Mouse (Mus musculus) stomach, postnatal 0 days (tissue): Measurements from ENCODE around the gene Ttc4. TPM values are rescaled to one million over a fixed set of nuclear protein-coding genes. Genes with fewer than 3 reads are reported as not detected.

Experiments used
- ATAC-seq: fragments of 200-750 bp; cut with Nextera tagmentation; 2 replicates; pipeline ENCODE4 v1.8.0; 2017; ENCODE audit not compliant: low FRiP score, low TSS enrichment
- DNase-seq: peaks from one replicate; pipeline ENCODE4 v3.0.0-alpha.2; 2016; ENCODE audit warnings: low spot score
- H3K27ac ChIP-seq: fragments of 300-500 bp; sonication (generic); replicated peaks from 2 replicates; pipeline ENCODE4 v1.5.1; 2014; ENCODE audit warnings: mild to moderate bottlenecking, control low read depth
- H3K27me3 ChIP-seq: fragments of 300-500 bp; sonication (generic); 2 replicates; pipeline ENCODE4 v1.6.1; 2014; ENCODE audit warnings: low read length; ENCODE audit not compliant: control insufficient read depth, insufficient read depth
- H3K36me3 ChIP-seq: fragments of 300-500 bp; sonication (generic); 2 replicates; pipeline ENCODE4 v1.6.1; 2014; ENCODE audit warnings: low read length, mixed read lengths; ENCODE audit not compliant: control insufficient read depth, insufficient read depth
- H3K4me1 ChIP-seq: fragments of 300-500 bp; sonication (generic); replicated peaks from 2 replicates; pipeline ENCODE4 v1.6.1; 2014; ENCODE audit warnings: antibody characterized with exemption; ENCODE audit not compliant: control insufficient read depth, insufficient read depth
- H3K4me2 ChIP-seq: fragments of 300-500 bp; sonication (generic); replicated peaks from 2 replicates; pipeline ENCODE4 v1.6.1; 2014; ENCODE audit warnings: low read depth, mild to moderate bottlenecking, control low read depth, moderate library complexity
- H3K4me3 ChIP-seq: fragments of 300-500 bp; sonication (generic); 2 replicates; pipeline ENCODE4 v1.5.1; 2014; ENCODE audit warnings: low read depth, low read length, control low read depth
- H3K9ac ChIP-seq: fragments of 300-500 bp; sonication (generic); 2 replicates; pipeline ENCODE4 v1.6.1; 2014; ENCODE audit warnings: mild to moderate bottlenecking, low read length, control low read depth, mixed read lengths
- H3K9me3 ChIP-seq: fragments of 300-500 bp; sonication (generic); 2 replicates; pipeline ENCODE4 v1.6.1; 2016; ENCODE audit warnings: low read length; ENCODE audit not compliant: control insufficient read depth
- CTCF ChIP-seq: IDR thresholded peaks from 2 replicates; pipeline ENCODE4 v1.5.1; 2016; ENCODE audit warnings: antibody characterized with exemption, low read depth, mild to moderate bottlenecking, moderate library complexity
- EP300 ChIP-seq: optimal IDR thresholded peaks from 2 replicates; pipeline ENCODE3; 2016; ENCODE audit warnings: antibody characterized with exemption
- WGBS: fragments of 180-500 bp; shearing (Covaris S2); extraction: QIAGEN DNeasy Blood & Tissue Kit; methylation state at CpG from one replicate; pipeline ENCODE4 v1.1.7; 2014; 5-methylcytosine and 5-hydroxymethylcytosine counted together
- polyA plus RNA-seq: library from polyadenylated mRNA; unstranded; fragments of >200 nt; fragmentation: Nextera tagmentation; extraction: Ambion mirVana; gene quantifications from 2 replicates; pipeline ENCODE4 v1.2.1, GENCODE M21; 2015

Gene Ttc4
- polyA plus RNA-seq, 1 experiment from 2014 or later: 25.5 TPM

- no peaks in the 10 kb centered on the region for H3K9me3 ChIP-seq
- no peak overlapping the region for H3K4me2 ChIP-seq
- DNase-seq: no peak
- WGBS: 38% methylated on average over 1 of the region's 3 CpGs
- H3K27me3 ChIP-seq: no peaks in the 10 kb centered on the region
- H3K27ac ChIP-seq: no peak overlapping the region; the same call in 1 of the 2 replicates
- H3K4me1 ChIP-seq: no peaks in the 10 kb centered on the region; the same call in 1 of the 2 replicates
- no peaks in the 10 kb centered on the region for H3K36me3 ChIP-seq
- no peak overlapping the region for H3K4me3 ChIP-seq
- no peak overlapping the region for H3K9ac ChIP-seq
- TF ChIP-seq EP300 (no peak), CTCF (no peak)
- no peak for ATAC-seq
Observed at GRCm38 (mm10) chr4:106632313-106632712, 46.4 kb downstream of the Ttc4 start.

- Histone ChIP-seq H3K4me3 (no peak overlapping the region), H3K27ac (peak overlapping the region; percentile 30; the same call in 1 of the 2 replicates), H3K4me2 (no peak overlapping the region), H3K4me1 (no peaks in the 10 kb centered on the region; the same call in 1 of the 2 replicates), H3K9me3 (no peaks in the 10 kb centered on the region), H3K36me3 (no peaks in the 10 kb centered on the region), H3K27me3 (no peaks in the 10 kb centered on the region), H3K9ac (no peak overlapping the region)
- DNase-seq (peak; percentile 51), ATAC-seq (peak; percentile 36; the same call in 1 of the 2 replicates)
- 24% methylated on average over 14 of the region's 14 CpGs for WGBS
- TF ChIP-seq EP300: no peak
- TF ChIP-seq CTCF: peak; percentile 86
Observed at GRCm38 (mm10) chr4:106630333-106631220, 48.2 kb downstream of the Ttc4 start.

- peak overlapping the region; percentile 77; the same call in 1 of the 2 replicates for H3K27ac ChIP-seq
- no peaks in the 10 kb centered on the region; the same call in 1 of the 2 replicates for H3K4me1 ChIP-seq
- no peaks in the 10 kb centered on the region for H3K9me3 ChIP-seq
- H3K4me3 ChIP-seq: no peak overlapping the region
- ATAC-seq (peak; percentile 75), DNase-seq (peak; percentile 48)
- no peaks in the 10 kb centered on the region for H3K27me3 ChIP-seq
- H3K36me3 ChIP-seq: no peaks in the 10 kb centered on the region
- TF ChIP-seq CTCF: no peak
- TF ChIP-seq EP300: no peak
- no peak overlapping the region for H3K4me2 ChIP-seq
- H3K9ac ChIP-seq: no peak overlapping the region
- WGBS: 44% methylated on average over 5 of the region's 5 CpGs
Observed at GRCm38 (mm10) chr4:106629374-106629773, 49.4 kb downstream of the Ttc4 start.

GRCm38 (mm10) chr4:106628650-106629360, 49.9 kb downstream of the Ttc4 start:
- ATAC-seq (peak; percentile 82), DNase-seq (peak; percentile 60)
- Histone ChIP-seq H3K4me2 (no peak overlapping the region; the same call in 1 of the 2 replicates), H3K4me3 (no peak overlapping the region), H3K36me3 (no peaks in the 10 kb centered on the region), H3K9me3 (no peaks in the 10 kb centered on the region), H3K4me1 (no peaks in the 10 kb centered on the region; the same call in 1 of the 2 replicates), H3K27ac (peak overlapping the region; percentile 77), H3K27me3 (no peaks in the 10 kb centered on the region), H3K9ac (no peak overlapping the region)
- 21% methylated on average over 9 of the region's 9 CpGs for whole genome bisulfite sequencing
- TF ChIP-seq CTCF (no peak), EP300 (no peak)

GRCm38 (mm10) chr4:106627809-106628208, 50.9 kb downstream of the Ttc4 start:
- ATAC-seq: no peak
- Histone ChIP-seq H3K9ac (no peak overlapping the region), H3K4me3 (no peak overlapping the region), H3K4me2 (no peak overlapping the region), H3K27ac (peak overlapping the region; percentile 77), H3K4me1 (no peaks in the 10 kb centered on the region; the same call in 1 of the 2 replicates), H3K27me3 (no peaks in the 10 kb centered on the region), H3K36me3 (no peaks in the 10 kb centered on the region), H3K9me3 (no peaks in the 10 kb centered on the region)
- WGBS: 73% methylated on average over 5 of the region's 5 CpGs
- TF ChIP-seq EP300 (no peak), CTCF (no peak)
- no peak for DNase-seq
